Mouse (Mus musculus) neutrophil, adult 5-6 weeks (primary cell): ENCODE measurements around the gene Gsdmc4. TPM values are rescaled to one million over a fixed set of nuclear protein-coding genes. Genes with fewer than 3 reads are reported as not detected.

Experiments used
- total RNA-seq: library from RNA; stranded (forward); fragments of 200-1000 nt; gene quantifications from 2 replicates; pipeline ENCODE4 v1.2.3, GENCODE M21; 2017

The Gsdmc4 gene
- total RNA-seq, 1 experiment from 2014 or later, result not detected

Other genes starting within 250 kb of the Gsdmc4 start
- not detected in 2 replicates for gene Gsdmc2, start 67.1 kb downstream of the Gsdmc4 start, total RNA-seq
- gene Gsdmc3, start 33.7 kb downstream of the Gsdmc4 start, total RNA-seq, result not detected in 2 replicates
- gene Fam49b, start 148.2 kb upstream of the Gsdmc4 start, total RNA-seq, result 382 and 409 TPM in 2 replicates